Mouse (Mus musculus) hindbrain, postnatal 0 days (tissue): Measurements from ENCODE around the gene Tex13b. TPM values are rescaled to one million over a fixed set of nuclear protein-coding genes. Genes with fewer than 3 reads are reported as not detected.

Experiments used
- ATAC-seq: fragments of 200-750 bp; cut with Nextera tagmentation; 2 replicates; pipeline ENCODE4 v1.8.0; 2017; ENCODE audit warnings: mild to moderate bottlenecking, moderate TSS enrichment, moderate library complexity
- DNase-seq: peaks from one replicate; pipeline ENCODE4 v3.0.0-alpha.2; 2015; ENCODE audit warnings: low spot score
- H3K27ac ChIP-seq: fragments of 300-500 bp; sonication (generic); 2 replicates; pipeline ENCODE4 v1.5.1; 2014; ENCODE audit warnings: mild to moderate bottlenecking
- H3K27me3 ChIP-seq: fragments of 300-500 bp; sonication (generic); 2 replicates; pipeline ENCODE4 v1.6.1; 2014; ENCODE audit warnings: low read length, mixed read lengths; ENCODE audit not compliant: insufficient read depth
- H3K36me3 ChIP-seq: fragments of 300-500 bp; sonication (generic); 2 replicates; pipeline ENCODE4 v1.6.1; 2014; ENCODE audit warnings: low read length, mixed read lengths; ENCODE audit not compliant: insufficient read depth
- H3K4me1 ChIP-seq: fragments of 300-500 bp; sonication (generic); 2 replicates; pipeline ENCODE4 v1.6.1; 2014; ENCODE audit warnings: antibody characterized with exemption, low read length, mixed read lengths; ENCODE audit not compliant: insufficient read depth
- H3K4me2 ChIP-seq: fragments of 300-500 bp; sonication (generic); 2 replicates; pipeline ENCODE4 v1.6.1; 2014; ENCODE audit warnings: low read depth, mild to moderate bottlenecking, low read length, moderate library complexity, mixed read lengths
- H3K4me3 ChIP-seq: fragments of 300-500 bp; sonication (generic); 2 replicates; pipeline ENCODE4 v1.5.1; 2014; ENCODE audit warnings: low read length
- H3K9ac ChIP-seq: fragments of 300-500 bp; sonication (generic); replicated peaks from 2 replicates; pipeline ENCODE4 v1.6.1; 2014; ENCODE audit warnings: mild to moderate bottlenecking, low read length, moderate library complexity, mixed read lengths
- H3K9me3 ChIP-seq: fragments of 300-500 bp; sonication (generic); 2 replicates; pipeline ENCODE4 v1.6.1; 2016; ENCODE audit warnings: low read length, mixed read lengths
- CTCF ChIP-seq: IDR thresholded peaks from 2 replicates; pipeline ENCODE4 v1.5.1; 2016; ENCODE audit warnings: antibody characterized with exemption, control low read depth, low read depth
- WGBS: fragments of 180-500 bp; shearing (Covaris S2); extraction: QIAGEN DNeasy Blood & Tissue Kit; methylation state at CpG from one replicate; pipeline ENCODE4 v1.1.7; 2014; 5-methylcytosine and 5-hydroxymethylcytosine counted together
- polyA plus RNA-seq: library from polyadenylated mRNA; unstranded; fragments of >200 nt; fragmentation: Nextera tagmentation; extraction: Ambion mirVana; gene quantifications from 2 replicates; pipeline ENCODE4 v1.2.1, GENCODE M21; 2015
- total RNA-seq: library from RNA; depleted of rRNA; stranded (reverse); fragments of >200 nt; gene quantifications from 2 replicates; pipeline ENCODE4 v1.2.3, GENCODE M21; 2014; rRNA removed

Gene Tex13b
- total and polyA plus RNA-seq, 2 experiments from 2014 or later: not detected

- WGBS: 81% methylated on average over 3 of the region's 3 CpGs
- no peaks in the 10 kb centered on the region for H3K36me3 ChIP-seq
- no peak overlapping the region for H3K4me3 ChIP-seq
- DNase-seq (no peak), ATAC-seq (no peak)
- no peak overlapping the region for H3K27ac ChIP-seq
- no peak for TF ChIP-seq CTCF
- H3K27me3 ChIP-seq: no peaks in the 10 kb centered on the region
- no peak overlapping the region for H3K4me2 ChIP-seq
- H3K9me3 ChIP-seq: no peaks in the 10 kb centered on the region
- no peaks in the 10 kb centered on the region for H3K4me1 ChIP-seq
- no peak overlapping the region for H3K9ac ChIP-seq
Measured at GRCm38 (mm10) chrX:140838077-140838476, 24.8 kb upstream of the Tex13b start.

GRCm38 (mm10) chrX:140831706-140832105 lies 18.5 kb upstream of the Tex13b start:
- ATAC-seq (no peak), DNase-seq (no peak)
- Histone ChIP-seq H3K27ac (no peak overlapping the region), H3K27me3 (no peaks in the 10 kb centered on the region), H3K4me3 (no peak overlapping the region), H3K9me3 (no peaks in the 10 kb centered on the region), H3K36me3 (no peaks in the 10 kb centered on the region), H3K4me1 (no peaks in the 10 kb centered on the region), H3K9ac (no peak overlapping the region), H3K4me2 (no peak overlapping the region)
- TF ChIP-seq CTCF: no peak
- 51% methylated on average over 4 of the region's 4 CpGs for WGBS

- Histone ChIP-seq H3K9me3 (no peaks in the 10 kb centered on the region), H3K4me2 (no peak overlapping the region), H3K4me3 (no peak overlapping the region), H3K27me3 (no peaks in the 10 kb centered on the region), H3K4me1 (no peaks in the 10 kb centered on the region), H3K36me3 (no peaks in the 10 kb centered on the region), H3K27ac (no peak overlapping the region), H3K9ac (no peak overlapping the region)
- 86% methylated on average over 17 of the region's 17 CpGs for WGBS
- DNase-seq: no peak
- ATAC-seq: no peak
- no peak for TF ChIP-seq CTCF
Measured at GRCm38 (mm10) chrX:140822295-140822694, 9.1 kb upstream of the Tex13b start.

GRCm38 (mm10) chrX:140805340-140805739 lies 7.9 kb downstream of the Tex13b start:
- Histone ChIP-seq H3K4me1 (no peaks in the 10 kb centered on the region), H3K27me3 (no peaks in the 10 kb centered on the region), H3K36me3 (no peaks in the 10 kb centered on the region), H3K4me3 (no peak overlapping the region), H3K9me3 (no peaks in the 10 kb centered on the region), H3K27ac (no peak overlapping the region), H3K9ac (no peak overlapping the region), H3K4me2 (no peak overlapping the region)
- TF ChIP-seq CTCF: no peak
- DNase-seq: no peak
- ATAC-seq: no peak
- 80% methylated on average over 2 of the region's 2 CpGs for WGBS

GRCm38 (mm10) chrX:140769794-140770193 lies 43.4 kb downstream of the Tex13b start:
- Histone ChIP-seq H3K27ac (no peak overlapping the region), H3K4me1 (no peaks in the 10 kb centered on the region), H3K4me2 (no peak overlapping the region), H3K36me3 (no peaks in the 10 kb centered on the region), H3K27me3 (no peaks in the 10 kb centered on the region), H3K9me3 (no peaks in the 10 kb centered on the region), H3K9ac (no peak overlapping the region), H3K4me3 (no peak overlapping the region)
- ATAC-seq: no peak
- TF ChIP-seq CTCF: no peak
- DNase-seq: no peak
- 52% methylated on average over 1 of the region's 1 CpGs for WGBS

Other genes with a start within 250 kb of the Tex13b start
- 102 and 112 TPM in 2 replicates for gene Tsc22d3, start 212.8 kb downstream of the Tex13b start, total RNA-seq
- gene Tsc22d3, start 212.8 kb downstream of the Tex13b start, polyA plus RNA-seq: 114 and 117 TPM in 2 replicates
- gene Mid2, start 148.8 kb downstream of the Tex13b start, total RNA-seq: 26.3 and 34.9 TPM in 2 replicates
- gene Mid2, start 148.8 kb downstream of the Tex13b start, polyA plus RNA-seq: 4.5 and 4.6 TPM in 2 replicates
- gene Vsig1, start 94.2 kb upstream of the Tex13b start, total RNA-seq: 0.10 TPM in 1 of 2 replicates, not detected in the other
- 0.09 TPM in 1 of 2 replicates, not detected in the other for gene Vsig1, start 94.2 kb upstream of the Tex13b start, polyA plus RNA-seq
- gene Psmd10, start 143.3 kb upstream of the Tex13b start, total RNA-seq: 9.1 and 14.3 TPM in 2 replicates
- 35.0 and 37.8 TPM in 2 replicates for gene Psmd10, start 143.3 kb upstream of the Tex13b start, polyA plus RNA-seq
- 4.8 and 20.7 TPM in 2 replicates for gene Atg4a, start 143.5 kb upstream of the Tex13b start, total RNA-seq
- gene Atg4a, start 143.5 kb upstream of the Tex13b start, polyA plus RNA-seq: 11.9 and 14.1 TPM in 2 replicates